Mouse (Mus musculus): ENCODE results near the gene Gm10283. TPM values are rescaled to one million over a fixed set of nuclear protein-coding genes. Genes with fewer than 3 reads are reported as not detected.

Gm10283 gene
- total RNA-seq, 2 experiments from 2014 or later: not detected

Other genes starting within 250 kb of the Gm10283 start
- not detected for gene Aadat, start 2.7 kb upstream of the Gm10283 start, total RNA-seq (2021)
- gene Mfap3l, start 129.6 kb upstream of the Gm10283 start, total RNA-seq (2021): 10 to 100 TPM; 49.6 to 53.0 TPM